Mouse (Mus musculus): Measurements from ENCODE around the gene Triobp. TPM values are rescaled to one million over a fixed set of nuclear protein-coding genes. Genes with fewer than 3 reads are reported as not detected.
"Not testable (repeated sequence)": the region's sequence is repeated elsewhere in the genome, so short reads cannot be mapped to it uniquely, and the experiment has no call there.

Triobp gene
- polyA plus RNA-seq, 1 experiment from 2014 or later = 34.8 TPM

DNA sequence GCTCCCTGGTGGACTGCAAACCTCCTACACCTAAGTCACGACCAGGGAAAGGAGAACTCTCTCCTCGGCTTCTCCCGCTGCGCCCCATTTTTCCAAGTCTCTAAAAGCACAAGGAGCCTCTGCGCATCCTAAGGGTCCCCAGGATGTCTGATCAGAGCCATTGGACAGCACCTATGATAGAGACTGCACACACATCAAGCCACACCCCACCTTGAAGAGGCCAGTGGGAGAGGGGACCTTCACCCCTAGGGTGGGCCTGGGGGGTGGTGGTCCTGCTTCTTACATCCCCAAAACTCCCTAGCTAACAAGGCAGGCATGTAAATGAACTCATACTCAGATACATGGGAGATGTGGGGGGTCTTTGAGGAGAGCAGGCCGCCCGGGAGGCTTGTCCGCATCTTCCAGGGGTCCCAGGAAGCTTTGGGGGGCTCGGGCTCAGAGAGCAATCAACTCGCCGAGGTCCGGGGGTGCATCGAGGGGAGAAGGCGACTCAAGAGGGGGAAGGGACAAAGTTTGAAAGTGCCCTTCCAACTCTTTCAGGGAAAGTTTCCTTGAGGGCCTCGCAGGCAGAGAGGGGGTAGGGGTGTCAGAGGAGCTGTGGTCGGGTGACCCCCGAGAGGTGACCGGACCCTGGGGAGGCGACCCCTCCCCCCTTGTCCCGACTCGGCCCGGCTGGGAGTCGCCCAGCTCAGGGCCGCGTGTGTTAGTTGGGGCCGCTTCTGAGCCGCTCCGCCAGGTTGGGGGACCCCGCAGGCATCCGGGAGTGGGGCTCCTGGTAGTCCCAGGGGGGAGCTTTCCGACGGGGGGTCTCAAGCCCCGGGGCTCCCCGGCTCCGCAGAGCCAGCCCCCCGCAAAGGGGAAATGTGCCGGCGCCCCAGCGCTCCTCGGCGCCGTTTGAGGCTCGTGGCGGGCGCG is 80.0 kb downstream of the Triobp start:
- ATAC-seq (ENCODE audit: low FRiP score) (peak; percentile 34; the same call in 1 of the 2 replicates), DNase-seq (ENCODE audit: low spot score, missing footprints) (peak; percentile 92)
- peak overlapping the region; percentile 86 for H3K27ac ChIP-seq (ENCODE audit: low read depth, low read length)
- H3K4me2 ChIP-seq = peak overlapping the region; percentile 97
- peak overlapping the region; percentile 72 for H3K4me3 ChIP-seq (ENCODE audit: low read depth, low read length)
- H3K27me3 ChIP-seq (ENCODE audit: control insufficient read depth, insufficient read depth, low read length) = no peaks in the 10 kb centered on the region
- H3K36me3 ChIP-seq (ENCODE audit: control insufficient read depth, insufficient read depth, low read length) = no peaks in the 10 kb centered on the region
- peaks cover 32% of the 10 kb centered on the region for H3K4me1 ChIP-seq (ENCODE audit: control insufficient read depth, insufficient read depth, low read length)
- WGBS = 6% methylated on average over 46 of the region's 46 CpGs
- H3K9ac ChIP-seq (ENCODE audit: low read length) = peak overlapping the region; percentile 100
- no peaks in the 10 kb centered on the region for H3K9me3 ChIP-seq (ENCODE audit: control insufficient read depth, low read length)

DNA sequence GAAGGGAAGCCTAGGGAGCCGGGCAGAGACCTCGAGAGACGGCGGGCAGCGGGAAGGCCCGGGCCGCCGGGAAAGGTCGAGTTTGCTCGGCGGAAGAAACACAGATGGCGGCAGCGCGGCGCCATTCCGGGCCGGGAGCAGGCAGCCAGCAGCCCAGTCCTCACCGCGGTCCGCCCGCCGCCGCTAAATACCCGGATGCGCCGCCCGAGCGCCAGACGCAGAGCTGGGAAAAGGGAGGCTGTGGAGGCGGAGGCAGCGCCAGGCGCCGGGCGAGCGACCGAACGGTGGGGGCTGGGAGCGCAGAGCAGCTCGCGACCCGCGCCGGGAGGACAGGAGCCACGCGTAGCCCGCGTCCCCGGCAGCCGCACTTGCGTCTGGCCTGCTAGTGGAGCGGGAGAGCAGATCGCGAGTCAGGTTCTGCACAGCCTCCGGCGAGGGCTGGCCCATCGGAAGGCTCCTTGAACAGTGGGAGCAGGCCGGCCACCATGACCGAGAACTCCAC is 80.8 kb downstream of the Triobp start, which contains the start of gene H1f0:
H1f0 (plus strand) TSS at position 214 of the 502 bp plus-strand sequence.
- H3K4me3 ChIP-seq (ENCODE audit: low read depth, low read length) = peak within 1 kb of the TSS; percentile 72
- H3K27me3 ChIP-seq (ENCODE audit: control insufficient read depth, insufficient read depth, low read length) = no peaks in the 10 kb centered on the region
- peak within 1 kb of the TSS; percentile 86 for H3K27ac ChIP-seq (ENCODE audit: low read depth, low read length)
- peak; percentile 83 for ATAC-seq (ENCODE audit: low FRiP score)
- WGBS = under 1% methylated on average over 53 of the region's 58 CpGs
- H3K9me3 ChIP-seq (ENCODE audit: control insufficient read depth, low read length) = no peaks in the 10 kb centered on the region
- H3K36me3 ChIP-seq (ENCODE audit: control insufficient read depth, insufficient read depth, low read length) = no peaks in the 10 kb centered on the region
- peak; percentile 100 for DNase-seq (ENCODE audit: low spot score, missing footprints)
- peak within 1 kb of the TSS; percentile 100 for H3K9ac ChIP-seq (ENCODE audit: low read length)
- peak within 1 kb of the TSS; percentile 97 for H3K4me2 ChIP-seq
- H3K4me1 ChIP-seq (ENCODE audit: control insufficient read depth, insufficient read depth, low read length) = peaks cover 32% of the 10 kb centered on the region

DNA sequence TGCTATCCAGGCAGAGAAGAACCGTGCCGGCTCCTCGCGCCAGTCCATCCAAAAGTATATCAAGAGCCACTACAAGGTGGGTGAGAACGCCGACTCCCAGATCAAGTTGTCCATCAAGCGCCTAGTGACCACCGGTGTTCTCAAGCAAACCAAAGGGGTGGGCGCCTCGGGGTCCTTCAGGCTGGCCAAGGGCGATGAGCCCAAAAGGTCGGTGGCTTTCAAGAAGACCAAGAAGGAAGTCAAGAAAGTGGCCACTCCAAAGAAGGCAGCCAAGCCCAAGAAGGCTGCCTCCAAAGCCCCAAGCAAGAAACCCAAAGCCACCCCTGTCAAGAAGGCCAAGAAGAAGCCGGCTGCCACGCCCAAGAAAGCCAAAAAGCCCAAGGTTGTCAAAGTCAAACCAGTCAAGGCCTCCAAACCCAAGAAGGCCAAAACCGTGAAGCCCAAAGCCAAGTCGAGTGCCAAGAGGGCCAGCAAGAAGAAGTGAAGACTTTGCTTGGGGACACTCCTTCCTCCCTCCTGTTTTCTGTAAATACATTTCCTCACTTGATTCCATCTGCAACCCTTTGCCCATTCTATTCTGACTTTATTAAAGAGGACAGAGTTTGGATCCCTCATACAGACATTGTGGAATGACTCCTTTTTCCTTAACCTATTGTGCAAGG is 81.4 kb downstream of the Triobp start:
- Histone ChIP-seq H3K4me2 (peak overlapping the region; percentile 97), H3K27ac (ENCODE audit: low read depth, low read length) (peak overlapping the region; percentile 86), H3K9me3 (ENCODE audit: control insufficient read depth, low read length) (no peaks in the 10 kb centered on the region), H3K4me3 (ENCODE audit: low read depth, low read length) (peak overlapping the region; percentile 72), H3K4me1 (ENCODE audit: control insufficient read depth, insufficient read depth, low read length) (peaks cover 32% of the 10 kb centered on the region), H3K9ac (ENCODE audit: low read length) (peak overlapping the region; percentile 100), H3K27me3 (ENCODE audit: control insufficient read depth, insufficient read depth, low read length) (no peaks in the 10 kb centered on the region), H3K36me3 (ENCODE audit: control insufficient read depth, insufficient read depth, low read length) (no peaks in the 10 kb centered on the region)
- peak; percentile 94 for DNase-seq (ENCODE audit: low spot score, missing footprints)
- no peak for ATAC-seq (ENCODE audit: low FRiP score)
- WGBS = 30% methylated on average over 16 of the region's 16 CpGs

DNA sequence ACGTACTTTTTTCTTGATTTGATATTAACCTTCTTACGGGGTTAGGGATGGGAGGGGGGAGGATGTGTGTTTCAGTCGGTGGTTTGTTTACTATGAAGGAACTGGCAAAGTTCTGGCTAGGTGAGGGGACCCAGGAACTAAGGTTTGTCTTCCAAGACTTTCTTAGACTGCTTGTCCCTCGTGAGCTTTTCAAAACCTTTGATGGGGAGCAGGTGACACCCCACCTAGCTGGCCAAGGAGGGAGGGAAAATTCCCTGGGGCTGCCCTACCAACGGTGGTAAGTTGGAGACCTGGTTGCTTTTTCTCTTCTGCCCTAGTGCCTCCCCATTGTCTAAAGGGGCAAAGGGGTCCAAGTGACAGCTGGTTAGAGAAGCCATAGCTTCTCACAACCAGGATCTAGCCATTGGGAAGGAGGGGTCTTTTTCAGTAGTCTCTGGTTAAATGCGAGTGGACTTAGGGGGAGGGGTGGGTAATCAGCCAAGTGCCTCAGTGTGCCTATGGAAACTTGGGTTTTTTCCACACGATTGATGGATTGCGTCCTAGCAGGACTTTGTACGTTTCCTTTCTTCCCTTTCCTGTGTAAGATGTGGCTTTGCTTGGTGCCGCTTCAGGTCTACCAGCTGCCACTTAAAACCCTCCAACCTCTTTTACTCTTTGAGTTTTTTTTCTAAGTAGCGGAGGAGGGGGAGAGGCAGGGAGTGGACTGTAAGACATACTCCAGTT is 82.2 kb downstream of the Triobp start:
- Histone ChIP-seq H3K9me3 (ENCODE audit: control insufficient read depth, low read length) (no peaks in the 10 kb centered on the region), H3K27ac (ENCODE audit: low read depth, low read length) (peak overlapping the region; percentile 30; the same call in 1 of the 2 replicates), H3K4me1 (ENCODE audit: control insufficient read depth, insufficient read depth, low read length) (peaks cover 32% of the 10 kb centered on the region), H3K9ac (ENCODE audit: low read length) (peak overlapping the region; percentile 100), H3K4me3 (ENCODE audit: low read depth, low read length) (peak overlapping the region; percentile 72), H3K4me2 (peak overlapping the region; percentile 97), H3K27me3 (ENCODE audit: control insufficient read depth, insufficient read depth, low read length) (no peaks in the 10 kb centered on the region), H3K36me3 (ENCODE audit: control insufficient read depth, insufficient read depth, low read length) (no peaks in the 10 kb centered on the region)
- 12% methylated on average over 11 of the region's 11 CpGs for WGBS
- peak; percentile 92 for DNase-seq (ENCODE audit: low spot score, missing footprints)
- no peak for ATAC-seq (ENCODE audit: low FRiP score)

DNA sequence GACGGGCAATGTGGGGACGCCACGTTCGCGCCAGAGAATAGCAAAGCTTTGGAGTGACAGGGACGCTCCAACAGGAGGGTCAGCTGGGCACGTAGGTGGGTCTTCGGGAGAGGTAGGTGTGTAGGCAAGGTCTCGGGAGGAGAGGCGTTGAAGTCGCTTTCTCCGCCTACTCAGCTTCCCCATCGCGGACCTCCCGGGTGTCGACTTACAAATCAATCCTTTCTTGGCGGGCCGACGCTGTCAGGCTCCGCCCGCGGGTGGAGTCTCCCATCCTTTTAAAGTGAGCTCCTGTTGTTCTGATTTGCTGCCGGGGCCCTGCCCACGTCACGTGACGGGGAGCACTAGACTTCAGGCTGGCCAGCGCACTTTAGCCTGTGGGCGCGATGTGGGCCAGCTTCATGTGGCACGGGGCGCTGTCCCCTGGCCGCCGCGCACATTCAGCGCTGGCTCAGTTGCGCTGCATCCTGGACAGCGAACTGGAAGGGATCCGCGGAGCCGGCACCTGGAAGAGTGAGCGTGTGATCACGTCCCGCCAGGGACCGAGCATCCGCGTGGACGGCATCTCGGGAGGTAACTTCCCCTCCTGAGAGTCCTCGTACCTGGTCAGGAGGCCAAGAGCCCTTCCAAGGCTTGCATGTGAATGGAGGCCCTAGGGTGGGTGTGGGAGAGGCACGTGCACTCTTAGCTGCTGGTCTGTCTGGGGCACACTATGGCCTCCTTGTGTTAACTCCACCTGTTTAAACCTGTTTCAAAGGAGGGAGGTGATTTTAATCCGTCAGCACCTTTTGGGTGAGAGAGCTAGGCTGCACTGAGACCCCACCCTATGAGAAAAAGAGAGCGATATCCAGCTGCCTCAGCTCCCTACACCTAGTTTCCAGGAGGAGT is 83.3 kb downstream of the Triobp start:
- peaks cover 29% of the 10 kb centered on the region for H3K4me1 ChIP-seq (ENCODE audit: control insufficient read depth, insufficient read depth, low read length)
- no peaks in the 10 kb centered on the region for H3K9me3 ChIP-seq (ENCODE audit: control insufficient read depth, low read length)
- H3K27ac ChIP-seq (ENCODE audit: low read depth, low read length) = 0 out of 2 replicates have a peak overlapping the region, but pooled peaks have one; percentile 13
- H3K9ac ChIP-seq (ENCODE audit: low read length) = peak overlapping the region; percentile 100
- under 1% methylated on average over 52 of the region's 52 CpGs for WGBS
- H3K36me3 ChIP-seq (ENCODE audit: control insufficient read depth, insufficient read depth, low read length) = no peaks in the 10 kb centered on the region
- ATAC-seq (ENCODE audit: low FRiP score) (peak; percentile 79), DNase-seq (ENCODE audit: low spot score, missing footprints) (peak; percentile 98)
- H3K4me3 ChIP-seq (ENCODE audit: low read depth, low read length) = peak overlapping the region; percentile 72
- peak overlapping the region; percentile 97 for H3K4me2 ChIP-seq
- no peaks in the 10 kb centered on the region for H3K27me3 ChIP-seq (ENCODE audit: control insufficient read depth, insufficient read depth, low read length)

DNA sequence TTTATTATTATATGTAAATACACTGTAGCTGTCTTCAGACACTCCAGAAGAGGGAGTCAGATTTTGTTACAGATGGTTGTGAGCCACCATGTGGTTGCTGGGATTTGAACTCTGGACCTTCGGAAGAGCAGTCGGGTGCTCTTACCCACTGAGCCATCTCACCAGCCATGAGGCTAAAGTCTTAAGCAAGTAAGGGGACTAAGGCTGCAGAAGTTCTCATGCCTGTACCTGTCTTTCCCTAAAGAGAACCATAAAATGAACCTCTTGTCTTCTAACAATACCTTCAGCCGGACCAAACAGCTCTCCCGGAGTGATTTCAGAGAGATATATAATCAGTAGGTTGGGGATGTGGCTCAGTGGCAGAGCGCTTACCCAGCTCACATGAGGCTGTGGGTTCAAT is 84.4 kb downstream of the Triobp start:
- DNase-seq (ENCODE audit: low spot score, missing footprints); H3K4me3 ChIP-seq (ENCODE audit: low read depth, low read length); H3K27ac ChIP-seq (ENCODE audit: low read depth, low read length); H3K27me3 ChIP-seq (ENCODE audit: control insufficient read depth, insufficient read depth, low read length); H3K4me2 ChIP-seq; H3K36me3 ChIP-seq (ENCODE audit: control insufficient read depth, insufficient read depth, low read length); H3K9ac ChIP-seq (ENCODE audit: low read length); ATAC-seq (ENCODE audit: low FRiP score); H3K9me3 ChIP-seq (ENCODE audit: control insufficient read depth, low read length): not testable (repeated sequence)
- peaks cover 25% of the 10 kb centered on the region for H3K4me1 ChIP-seq (ENCODE audit: control insufficient read depth, insufficient read depth, low read length)
- WGBS = 91% methylated on average over 5 of the region's 5 CpGs

DNA sequence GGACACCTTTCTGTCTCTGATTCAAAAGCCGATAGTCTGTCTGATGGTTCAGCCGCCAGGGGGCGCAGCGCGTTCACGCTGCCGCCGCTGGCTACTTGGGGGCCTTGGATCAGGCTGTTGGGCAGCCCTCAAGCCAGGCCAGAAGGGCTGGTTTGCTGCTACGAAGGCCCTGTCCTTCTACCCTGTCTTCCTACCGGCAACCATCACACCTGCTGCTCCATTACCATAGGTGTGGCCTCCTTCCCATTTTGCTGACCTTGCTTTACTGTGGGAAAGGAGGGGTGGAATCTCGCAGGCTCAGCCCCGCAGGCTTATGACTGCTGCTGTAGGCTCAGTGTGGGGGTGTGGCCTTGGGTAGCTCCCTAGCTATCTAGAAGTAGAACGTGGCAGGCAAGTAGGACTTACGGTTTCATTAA is 90.4 kb downstream of the Triobp start:
- H3K9me3 ChIP-seq (ENCODE audit: control insufficient read depth, low read length) = no peaks in the 10 kb centered on the region
- peaks cover 28% of the 10 kb centered on the region for H3K27me3 ChIP-seq (ENCODE audit: control insufficient read depth, insufficient read depth, low read length)
- DNase-seq (ENCODE audit: low spot score, missing footprints) (peak; percentile 99), ATAC-seq (ENCODE audit: low FRiP score) (peak; percentile 40; the same call in 1 of the 2 replicates)
- H3K27ac ChIP-seq (ENCODE audit: low read depth, low read length) = no peak overlapping the region
- 14% methylated on average over 14 of the region's 14 CpGs for WGBS
- H3K4me2 ChIP-seq = no peak overlapping the region
- peaks cover 3% of the 10 kb centered on the region for H3K4me1 ChIP-seq (ENCODE audit: control insufficient read depth, insufficient read depth, low read length)
- no peaks in the 10 kb centered on the region for H3K36me3 ChIP-seq (ENCODE audit: control insufficient read depth, insufficient read depth, low read length)
- H3K9ac ChIP-seq (ENCODE audit: low read length) = no peak overlapping the region
- no peak overlapping the region for H3K4me3 ChIP-seq (ENCODE audit: low read depth, low read length)

DNA sequence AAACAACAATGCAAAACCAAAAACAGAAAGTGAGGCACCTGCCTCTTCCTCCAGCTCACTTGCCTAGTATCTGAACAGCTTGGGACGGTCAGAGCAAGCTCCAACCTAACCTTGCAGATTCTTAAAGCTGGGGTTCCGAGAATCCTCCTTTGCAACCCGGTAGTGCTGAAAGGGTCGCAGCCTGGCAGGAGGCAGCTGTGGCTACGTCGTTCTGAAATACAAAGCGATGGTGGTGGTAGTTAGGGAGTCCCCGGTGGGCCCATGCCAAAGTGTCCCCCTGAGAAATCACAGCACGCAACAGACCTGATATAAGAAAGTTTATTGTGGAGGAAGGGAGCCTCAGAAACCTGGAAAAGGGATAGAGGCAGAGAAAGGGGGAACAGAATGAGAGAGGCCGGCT is 90.8 kb downstream of the Triobp start:
- peaks cover 33% of the 10 kb centered on the region for H3K27me3 ChIP-seq (ENCODE audit: control insufficient read depth, insufficient read depth, low read length)
- H3K4me1 ChIP-seq (ENCODE audit: control insufficient read depth, insufficient read depth, low read length) = peaks cover 3% of the 10 kb centered on the region
- H3K27ac ChIP-seq (ENCODE audit: low read depth, low read length) = no peak overlapping the region
- no peaks in the 10 kb centered on the region for H3K9me3 ChIP-seq (ENCODE audit: control insufficient read depth, low read length)
- no peak overlapping the region for H3K4me3 ChIP-seq (ENCODE audit: low read depth, low read length)
- ATAC-seq (ENCODE audit: low FRiP score) = no peak
- DNase-seq (ENCODE audit: low spot score, missing footprints) = no peak
- no peak overlapping the region for H3K4me2 ChIP-seq
- WGBS = 68% methylated on average over 10 of the region's 10 CpGs
- no peak overlapping the region for H3K9ac ChIP-seq (ENCODE audit: low read length)
- H3K36me3 ChIP-seq (ENCODE audit: control insufficient read depth, insufficient read depth, low read length) = no peaks in the 10 kb centered on the region

Data from midbrain, embryonic 11.5 days (tissue).